ENCODE assay signal across 8 mouse cellular contexts in the genomic region with DNA sequence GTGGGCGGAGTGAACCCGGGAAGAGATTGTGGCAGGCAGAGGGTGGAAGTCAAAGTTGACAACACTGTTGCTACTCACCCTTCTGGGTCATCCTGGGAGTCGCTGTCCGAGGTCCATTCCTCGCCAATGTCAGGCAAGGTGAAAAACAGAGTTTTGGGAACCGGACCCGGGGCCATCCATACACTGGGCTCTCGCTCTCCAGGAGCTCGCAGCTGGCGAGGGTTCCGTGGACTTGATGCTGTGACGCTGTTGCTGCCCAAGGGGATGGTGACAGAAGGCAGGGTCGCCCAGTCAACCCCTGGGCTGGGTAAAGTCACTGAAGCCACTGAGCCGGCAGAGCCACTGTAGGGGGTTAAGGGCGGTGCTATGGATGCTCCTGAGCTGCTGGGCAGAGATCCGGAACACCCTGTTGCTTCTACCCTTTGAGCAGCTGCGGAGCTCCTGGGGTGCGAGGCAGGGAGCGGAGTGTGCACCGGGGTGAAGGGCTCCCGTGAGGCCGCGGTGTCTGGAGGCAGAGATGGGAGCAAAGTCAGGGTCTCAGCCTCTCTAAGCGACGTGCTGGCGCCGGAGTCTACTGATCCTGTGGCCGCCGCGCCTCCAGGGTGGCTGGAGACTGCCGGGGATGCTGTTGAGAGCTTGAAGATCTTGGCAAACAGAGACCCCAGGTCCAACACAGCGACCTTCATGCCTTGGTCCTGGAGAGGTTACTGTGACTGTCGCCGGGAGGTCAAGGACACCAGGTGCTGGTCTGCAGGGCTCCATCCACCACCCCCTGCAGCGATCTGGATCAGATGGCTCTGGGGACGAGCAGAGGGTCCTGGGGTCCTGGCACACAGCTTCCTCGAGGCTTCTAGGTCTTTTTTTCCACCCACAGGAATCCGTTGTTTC. TPM values are rescaled to one million over a fixed set of nuclear protein-coding genes. Genes with fewer than 3 reads are reported as not detected.
DNase-seq lines count a peak whose midpoint lies in the region; ATAC-seq and TF ChIP-seq lines count a peak whose summit lies in the region.

No protein-coding gene starts in this region.

- no peaks in the 10 kb centered on the region for H3K36me3 ChIP-seq in lung, embryonic 14.5 days (ENCODE audit: insufficient read depth)
- H3K36me3 ChIP-seq in forebrain, embryonic 10.5 days (replicated peaks): no peaks in the 10 kb centered on the region
- H3K36me3 ChIP-seq in limb, embryonic 11.5 days (ENCODE audit: control insufficient read depth, insufficient read depth, low read length): no peaks in the 10 kb centered on the region

- DNase-seq in lung, embryonic 14.5 days: peak; percentile 13
- DNase-seq in lung, postnatal 4 days: no peak
- peak; percentile 41 for DNase-seq in forebrain, embryonic 10.5 days (ENCODE audit: extremely low spot score, low spot score)
- DNase-seq in limb, embryonic 11.5 days (ENCODE audit: low spot score): peak; percentile 41
- DNase-seq in retina, postnatal 1 day: peak; percentile 57
- DNase-seq in left cerebral cortex, adult 11 months (ENCODE audit: low spot score): no peak
- no peak for DNase-seq in adrenal gland, postnatal 25 days

- H3K4me2 ChIP-seq in lung, embryonic 14.5 days: peak overlapping the region; percentile 71
- H3K4me2 ChIP-seq in limb, embryonic 11.5 days (ENCODE audit: low read depth, severe bottlenecking): peak overlapping the region; percentile 96

- peak overlapping the region; percentile 32 for H3K9ac ChIP-seq in lung, embryonic 14.5 days
- peak overlapping the region; percentile 22 for H3K9ac ChIP-seq in limb, embryonic 11.5 days (ENCODE audit: low read length)

- H3K9me3 ChIP-seq in lung, embryonic 14.5 days (ENCODE audit: low read depth, low read length): no peaks in the 10 kb centered on the region
- H3K9me3 ChIP-seq in forebrain, embryonic 10.5 days: no peaks in the 10 kb centered on the region
- no peaks in the 10 kb centered on the region for H3K9me3 ChIP-seq in limb, embryonic 11.5 days (ENCODE audit: control insufficient read depth, low read length)

- TF ChIP-seq CTCF in lung, embryonic 14.5 days (IDR thresholded peaks at IDR 0.05; ENCODE audit: low read depth): no peak

- peak overlapping the region; percentile 32 for H3K4me3 ChIP-seq in lung, embryonic 14.5 days (ENCODE audit: low read depth, low read length)
- peak overlapping the region; percentile 60 for H3K4me3 ChIP-seq in forebrain, embryonic 10.5 days
- H3K4me3 ChIP-seq in limb, embryonic 11.5 days (ENCODE audit: low read depth, low read length): peak overlapping the region; percentile 36

- H3K4me1 ChIP-seq in lung, embryonic 14.5 days (ENCODE audit: insufficient read depth): peaks cover 9% of the 10 kb centered on the region
- H3K4me1 ChIP-seq in forebrain, embryonic 10.5 days: peaks cover 29% of the 10 kb centered on the region
- peaks cover 4% of the 10 kb centered on the region; the same call in 1 of the 2 replicates for H3K4me1 ChIP-seq in limb, embryonic 11.5 days (ENCODE audit: control insufficient read depth, insufficient read depth, low read length)

- no peak overlapping the region for H3K27ac ChIP-seq in lung, embryonic 14.5 days (ENCODE audit: low read depth)
- peak overlapping the region; percentile 77 for H3K27ac ChIP-seq in forebrain, embryonic 10.5 days
- H3K27ac ChIP-seq in limb, embryonic 11.5 days (replicated peaks; ENCODE audit: low read depth, low read length): no peak overlapping the region

- ATAC-seq in lung, embryonic 14.5 days (ENCODE audit: insufficient read depth): peak; percentile 68; the same call in 1 of the 2 replicates
- ATAC-seq in limb, embryonic 11.5 days (ENCODE audit: insufficient number of reproducible peaks, low FRiP score, low TSS enrichment, low read depth): 0 out of 2 replicates have a peak, but pooled peaks have one; percentile 31
- ATAC-seq in inflammation-experienced regulatory T-cells, adult 6 months: no peak

- peaks cover 10% of the 10 kb centered on the region for H3K27me3 ChIP-seq in lung, embryonic 14.5 days (ENCODE audit: insufficient read depth, low read length)
- H3K27me3 ChIP-seq in forebrain, embryonic 10.5 days (ENCODE audit: poor library complexity, severe bottlenecking): peaks cover 29% of the 10 kb centered on the region
- H3K27me3 ChIP-seq in limb, embryonic 11.5 days (ENCODE audit: control insufficient read depth, insufficient read depth, low read length): no peaks in the 10 kb centered on the region

- 2% methylated on average over 36 of the region's 38 CpGs for WGBS in lung, embryonic 14.5 days
- 2% methylated on average over 38 of the region's 38 CpGs for WGBS in forebrain, embryonic 10.5 days
- 2% methylated on average over 38 of the region's 38 CpGs for WGBS in limb, embryonic 11.5 days

RNA-seq across cellular contexts. Expression of a gene that starts 0.8 kb away (rescaled TPM):
- 19.0 and 19.1 TPM in 2 replicates for polyA plus RNA-seq in lung, embryonic 14.5 days (2014; fragmentation: Nextera tagmentation; extraction: Ambion mirVana)
- 9.6 and 9.7 TPM in 2 replicates for polyA plus RNA-seq in forebrain, embryonic 10.5 days (2016; fragmentation: Nextera tagmentation; extraction: Ambion mirVana)
- 13.6 and 15.0 TPM in 2 replicates for polyA plus RNA-seq in limb, embryonic 11.5 days (2014; fragmentation: Nextera tagmentation; extraction: Ambion mirVana)
- polyA plus RNA-seq in inflammation-experienced regulatory T-cells, adult 6 months (2017; shearing (Covaris generic)): not detected
- 5.9 and 8.0 TPM in 2 replicates for total RNA-seq in adrenal gland, postnatal 25 days (2021)

RNA-seq across cellular contexts. Expression of a gene that starts 29.6 kb away (rescaled TPM):
- 2.8 and 3.4 TPM in 2 replicates for polyA plus RNA-seq in lung, embryonic 14.5 days (2014; fragmentation: Nextera tagmentation; extraction: Ambion mirVana)
- polyA plus RNA-seq in forebrain, embryonic 10.5 days (2016; fragmentation: Nextera tagmentation; extraction: Ambion mirVana): 0.97 and 1.3 TPM in 2 replicates
- 0.51 and 0.83 TPM in 2 replicates for polyA plus RNA-seq in limb, embryonic 11.5 days (2014; fragmentation: Nextera tagmentation; extraction: Ambion mirVana)
- 1 to 10 TPM in 1 of 3 experiments, under 1 TPM in 2; 0.17 to 1.1 (median 0.39) TPM for polyA plus RNA-seq in inflammation-experienced regulatory T-cells, adult 6 months (2017; shearing (Covaris generic))
- total RNA-seq in adrenal gland, postnatal 25 days (2021): 7.7 and 9.0 TPM in 2 replicates

RNA-seq across cellular contexts. Expression of a gene that starts 48.3 kb away (rescaled TPM):
- polyA plus RNA-seq in lung, embryonic 14.5 days (2014; fragmentation: Nextera tagmentation; extraction: Ambion mirVana): 0.75 and 1.5 TPM in 2 replicates
- polyA plus RNA-seq in forebrain, embryonic 10.5 days (2016; fragmentation: Nextera tagmentation; extraction: Ambion mirVana): 1.00 and 1.3 TPM in 2 replicates
- 0.95 and 1.2 TPM in 2 replicates for polyA plus RNA-seq in limb, embryonic 11.5 days (2014; fragmentation: Nextera tagmentation; extraction: Ambion mirVana)
- polyA plus RNA-seq in inflammation-experienced regulatory T-cells, adult 6 months (2017; shearing (Covaris generic)): 10 to 100 TPM; 14.4 to 16.6 (median 15.7) TPM
- 14.7 and 18.7 TPM in 2 replicates for total RNA-seq in adrenal gland, postnatal 25 days (2021)

Comparison
In these comparisons a context has a peak if more than half of its experiments do, and no peak if none do; other contexts are left out.
1. DNase-seq: peak in lung, embryonic 14.5 days (single experiment), forebrain, embryonic 10.5 days (single experiment), limb, embryonic 11.5 days (single experiment) and retina, postnatal 1 day (single experiment); none in lung, postnatal 4 days (0 of 2), left cerebral cortex, adult 11 months (single experiment) and adrenal gland, postnatal 25 days (single experiment).
2. RNA of a gene that starts 0.8 kb away (polyA plus RNA-seq): 19.0 to 19.1 TPM in lung, embryonic 14.5 days, 13.6 to 15.0 TPM in limb, embryonic 11.5 days and 9.6 to 9.7 TPM in forebrain, embryonic 10.5 days; not detected in inflammation-experienced regulatory T-cells, adult 6 months; every median in the first group is over 10 times any median in the second.
3. Peak in every context shown above with its lines, with median percentiles within 50 percentile points of each other: H3K4me3 ChIP-seq.